Mouse (Mus musculus) heart, embryonic 11.5 days (tissue): ENCODE measurements around the gene Agr3. TPM values are rescaled to one million over a fixed set of nuclear protein-coding genes. Genes with fewer than 3 reads are reported as not detected.

ENCODE experiments used
- ATAC-seq: fragments of 200-750 bp; cut with Nextera tagmentation; replicated peaks from 2 replicates; pipeline ENCODE4 v1.8.0; 2017; ENCODE audit warnings: moderate library complexity; ENCODE audit not compliant: insufficient number of reproducible peaks, low FRiP score, low TSS enrichment
- H3K27ac ChIP-seq: fragments of 300-500 bp; sonication (generic); 2 replicates; pipeline ENCODE4 v1.5.1; 2014; ENCODE audit warnings: mild to moderate bottlenecking, low read depth, low read length
- H3K27me3 ChIP-seq: fragments of 300-500 bp; sonication (generic); 2 replicates; pipeline ENCODE4 v1.6.1; 2014; ENCODE audit warnings: mild to moderate bottlenecking, low read length, mixed read lengths; ENCODE audit not compliant: control insufficient read depth, insufficient read depth
- H3K36me3 ChIP-seq: fragments of 300-500 bp; sonication (generic); 2 replicates; pipeline ENCODE4 v1.6.1; 2014; ENCODE audit warnings: mild to moderate bottlenecking, low read length, moderate library complexity, mixed read lengths; ENCODE audit not compliant: control insufficient read depth, insufficient read depth
- H3K4me1 ChIP-seq: fragments of 300-500 bp; sonication (generic); 2 replicates; pipeline ENCODE4 v1.6.1; 2014; ENCODE audit warnings: low read length; ENCODE audit not compliant: control insufficient read depth, insufficient read depth
- H3K4me2 ChIP-seq: fragments of 300-500 bp; sonication (generic); 2 replicates; pipeline ENCODE4 v1.6.1; 2014; ENCODE audit warnings: mild to moderate bottlenecking, moderate library complexity
- H3K4me3 ChIP-seq: fragments of 300-500 bp; sonication (generic); 2 replicates; pipeline ENCODE4 v1.5.1; 2014; ENCODE audit warnings: low read depth, low read length
- H3K9ac ChIP-seq: fragments of 300-500 bp; sonication (generic); 2 replicates; pipeline ENCODE4 v1.6.1; 2014; ENCODE audit warnings: mild to moderate bottlenecking, low read depth, low read length, moderate library complexity
- H3K9me3 ChIP-seq: fragments of 300-500 bp; sonication (generic); replicated peaks from 2 replicates; pipeline ENCODE4 v1.6.1; 2016; ENCODE audit warnings: low read length; ENCODE audit not compliant: control insufficient read depth
- WGBS: fragments of 180-500 bp; shearing (Covaris S2); extraction: QIAGEN DNeasy Blood & Tissue Kit; methylation state at CpG from one replicate; pipeline ENCODE4 v1.1.7; 2014; ENCODE audit not compliant: insufficient replicate concordance; 5-methylcytosine and 5-hydroxymethylcytosine counted together
- polyA plus RNA-seq: library from polyadenylated mRNA; unstranded; fragments of >200 nt; fragmentation: Nextera tagmentation; extraction: Ambion mirVana; gene quantifications from 2 replicates; pipeline ENCODE4 v1.2.1, GENCODE M21; 2014

The Agr3 gene
- polyA plus RNA-seq, 1 experiment from 2014 or later = not detected

- Histone ChIP-seq H3K27me3 (no peaks in the 10 kb centered on the region), H3K4me3 (no peak overlapping the region), H3K27ac (no peak overlapping the region), H3K4me2 (no peak overlapping the region), H3K36me3 (no peaks in the 10 kb centered on the region), H3K9me3 (no peaks in the 10 kb centered on the region), H3K9ac (no peak overlapping the region), H3K4me1 (no peaks in the 10 kb centered on the region)
- WGBS = 30% methylated on average over 5 of the region's 5 CpGs
- no peak for ATAC-seq
These were observed 70.4 kb downstream of the Agr3 start for GRCm38 (mm10) chr12:35995799-35996198.

Other genes starting within 250 kb of the Agr3 start
- 0.66 TPM in 1 of 2 replicates, not detected in the other for gene Agr2, start 67.3 kb downstream of the Agr3 start, polyA plus RNA-seq
- gene Tspan13, start 116.9 kb downstream of the Agr3 start, polyA plus RNA-seq = 73.9 and 77.2 TPM in 2 replicates
- gene Ankmy2, start 231.5 kb downstream of the Agr3 start, polyA plus RNA-seq = 28.6 and 34.0 TPM in 2 replicates
- 223 and 238 TPM in 2 replicates for gene Bzw2, start 232.5 kb downstream of the Agr3 start, polyA plus RNA-seq